Comparison of ENCODE assay signal across 31 mouse cellular contexts in genomic region chr6:122543574-122543973, GRCm38 (mm10). TPM values are rescaled to one million over a fixed set of nuclear protein-coding genes. Genes with fewer than 3 reads are reported as not detected.
DNase-seq lines count a peak whose midpoint lies in the region; ATAC-seq lines count a peak whose summit lies in the region.
"Had no signal": no experiment of that assay in that cellular context is flagged by ENCODE, and none has a peak within 500 bp of the region (broad histone marks: within the 10 kb centered on the region; RNA-seq: fewer than 3 reads in every experiment).

No protein-coding gene starts in this region.

- no peak overlapping the region for H3K4me2 ChIP-seq in midbrain, embryonic 11.5 days
- H3K4me2 ChIP-seq in midbrain, embryonic 15.5 days = no peak overlapping the region
- H3K4me2 ChIP-seq: embryonic facial prominence, embryonic 13.5 days; embryonic facial prominence, embryonic 15.5 days; forebrain, embryonic 12.5 days had no signal

- H3K4me1 ChIP-seq in midbrain, embryonic 11.5 days (ENCODE audit: control insufficient read depth, insufficient read depth, low read length) = no peaks in the 10 kb centered on the region
- H3K4me1 ChIP-seq in midbrain, embryonic 15.5 days = no peaks in the 10 kb centered on the region
- H3K4me1 ChIP-seq: embryonic facial prominence, embryonic 13.5 days; embryonic facial prominence, embryonic 15.5 days; forebrain, embryonic 10.5 days; forebrain, embryonic 12.5 days had no signal

- H3K27me3 ChIP-seq in midbrain, embryonic 11.5 days (ENCODE audit: control insufficient read depth, insufficient read depth, low read length) = no peaks in the 10 kb centered on the region
- no peaks in the 10 kb centered on the region for H3K27me3 ChIP-seq in midbrain, embryonic 15.5 days (replicated peaks)
- H3K27me3 ChIP-seq: CH12.LX; embryonic facial prominence, embryonic 13.5 days; embryonic facial prominence, embryonic 15.5 days; forebrain, embryonic 12.5 days had no signal

- H3K27ac ChIP-seq in midbrain, embryonic 11.5 days (ENCODE audit: low read depth, low read length) = no peak overlapping the region
- no peak overlapping the region for H3K27ac ChIP-seq in midbrain, embryonic 15.5 days
- H3K27ac ChIP-seq: embryonic facial prominence, embryonic 13.5 days; embryonic facial prominence, embryonic 15.5 days; forebrain, embryonic 10.5 days; forebrain, embryonic 12.5 days had no signal

- peak; percentile 39 for DNase-seq in midbrain, embryonic 11.5 days (ENCODE audit: low spot score, missing footprints)
- DNase-seq in spleen, postnatal 10 days (ENCODE audit: low spot score in 2 of 2) = no peak
- no peak for DNase-seq in adrenal gland, adult 2 months
- DNase-seq: adrenal gland, postnatal 10 days; adrenal gland, postnatal 25 days; B cell, adult 2 months; cerebellum, adult 11 months; cerebellum, adult 18-20 months; cerebellum, adult 8-10 months; cerebellum, adult 9-11 months; cerebellum, postnatal 14 days; cerebellum, postnatal 36 days; embryo, embryonic 11 days had no signal

- H3K4me3 ChIP-seq in midbrain, embryonic 11.5 days (ENCODE audit: low read depth, low read length) = no peak overlapping the region
- no peak overlapping the region for H3K4me3 ChIP-seq in midbrain, embryonic 15.5 days
- H3K4me3 ChIP-seq: embryonic facial prominence, embryonic 13.5 days; embryonic facial prominence, embryonic 15.5 days; erythroblast, embryonic 14.5 days; forebrain, embryonic 10.5 days; forebrain, embryonic 12.5 days had no signal

- WGBS in midbrain, embryonic 11.5 days = 85% methylated on average over 5 of the region's 5 CpGs
- 80% methylated on average over 5 of the region's 5 CpGs for WGBS in midbrain, embryonic 15.5 days

- no peak for ATAC-seq in midbrain, embryonic 11.5 days (ENCODE audit: low FRiP score)
- ATAC-seq in midbrain, embryonic 15.5 days (replicated peaks) = no peak
- peak; percentile 26; the same call in 1 of the 2 replicates for ATAC-seq in megakaryocyte progenitor cell, adult 5-6 weeks (replicated peaks; ENCODE audit: poor library complexity)
- ATAC-seq: activated CD4-positive, CD25-positive, alpha-beta regulatory T cell, adult 4 months; CD4-positive, CD25-positive, alpha-beta regulatory T cell, adult 4 months; forebrain, embryonic 14.5 days; forebrain, embryonic 16.5 days; Patski had no signal

- no peak overlapping the region for H3K9ac ChIP-seq in midbrain, embryonic 11.5 days (ENCODE audit: low read length)
- H3K9ac ChIP-seq in midbrain, embryonic 15.5 days = no peak overlapping the region
- H3K9ac ChIP-seq: embryonic facial prominence, embryonic 13.5 days; embryonic facial prominence, embryonic 15.5 days; forebrain, embryonic 12.5 days had no signal

- H3K9me3 ChIP-seq in midbrain, embryonic 11.5 days (ENCODE audit: control insufficient read depth, low read length) = no peaks in the 10 kb centered on the region
- no peaks in the 10 kb centered on the region for H3K9me3 ChIP-seq in midbrain, embryonic 15.5 days
- H3K9me3 ChIP-seq: embryonic facial prominence, embryonic 13.5 days; embryonic facial prominence, embryonic 15.5 days; forebrain, embryonic 10.5 days; forebrain, embryonic 12.5 days; G1E had no signal

- H3K36me3 ChIP-seq in midbrain, embryonic 11.5 days (ENCODE audit: control insufficient read depth, insufficient read depth, low read length) = no peaks in the 10 kb centered on the region
- no peaks in the 10 kb centered on the region for H3K36me3 ChIP-seq in midbrain, embryonic 15.5 days (replicated peaks)
- H3K36me3 ChIP-seq: embryonic facial prominence, embryonic 13.5 days; embryonic facial prominence, embryonic 15.5 days; forebrain, embryonic 10.5 days; forebrain, embryonic 12.5 days; G1E had no signal

RNA-seq across cellular contexts. Expression of gene Aicda, which starts 10.0 kb away (rescaled TPM):
- polyA plus RNA-seq in midbrain, embryonic 11.5 days (2014; fragmentation: Nextera tagmentation; extraction: Ambion mirVana) = not detected in 2 replicates
- polyA plus RNA-seq in midbrain, embryonic 15.5 days (2015; fragmentation: Nextera tagmentation; extraction: Ambion mirVana) = 0.40 and 0.56 TPM in 2 replicates
- not detected in 2 replicates for total RNA-seq in megakaryocyte progenitor cell, adult 5-6 weeks (2015)
- total RNA-seq in megakaryocyte progenitor cell, adult 5-6 weeks (2017) = not detected in 2 replicates
- total RNA-seq in adrenal gland, adult 2 months (2021) = not detected
- polyA plus RNA-seq in adrenal gland, adult 2 months (2012; rRNA removed) = not detected in 2 replicates
- total RNA-seq: adrenal gland, adult 18-20 months; adrenal gland, postnatal 10 days; adrenal gland, postnatal 25 days; adrenal gland, postnatal 4 days; common myeloid progenitor, adult 5-6 weeks; G1E had no signal
- polyA plus RNA-seq: embryonic facial prominence, embryonic 11.5 days; embryonic facial prominence, embryonic 15.5 days; erythroblast, embryonic 14.5 days; forebrain, embryonic 10.5 days; forebrain, embryonic 12.5 days; G1E; Patski had no signal

RNA-seq across cellular contexts. Expression of gene Mfap5, which starts 37.9 kb away (rescaled TPM):
- polyA plus RNA-seq in midbrain, embryonic 11.5 days (2014; fragmentation: Nextera tagmentation; extraction: Ambion mirVana) = 0.75 and 0.77 TPM in 2 replicates
- polyA plus RNA-seq in midbrain, embryonic 15.5 days (2015; fragmentation: Nextera tagmentation; extraction: Ambion mirVana) = 2.3 and 3.7 TPM in 2 replicates
- total RNA-seq in megakaryocyte progenitor cell, adult 5-6 weeks (2015) = not detected in 2 replicates
- not detected in 2 replicates for total RNA-seq in megakaryocyte progenitor cell, adult 5-6 weeks (2017)
- total RNA-seq in adrenal gland, adult 2 months (2021) = 10 to 100 TPM; 15.5 to 22.6 TPM
- polyA plus RNA-seq in adrenal gland, adult 2 months (2012; rRNA removed) = 38.2 and 38.8 TPM in 2 replicates
- total RNA-seq: common myeloid progenitor, adult 5-6 weeks had no signal
- polyA plus RNA-seq: activated CD4-positive, CD25-positive, alpha-beta regulatory T cell, adult 4 months; CD4-positive, CD25-positive, alpha-beta regulatory T cell, adult 4 months; erythroblast, embryonic 14.5 days; G1E; Patski had no signal

RNA-seq across cellular contexts. Expression of gene Rimklb, which starts 45.0 kb away (rescaled TPM):
- 67.4 and 70.1 TPM in 2 replicates for polyA plus RNA-seq in midbrain, embryonic 11.5 days (2014; fragmentation: Nextera tagmentation; extraction: Ambion mirVana)
- 120 and 121 TPM in 2 replicates for polyA plus RNA-seq in midbrain, embryonic 15.5 days (2015; fragmentation: Nextera tagmentation; extraction: Ambion mirVana)
- total RNA-seq in megakaryocyte progenitor cell, adult 5-6 weeks (2015) = not detected in 2 replicates
- not detected in 2 replicates for total RNA-seq in megakaryocyte progenitor cell, adult 5-6 weeks (2017)
- total RNA-seq in adrenal gland, adult 2 months (2021) = not detected
- 0.09 TPM in 1 of 2 replicates, not detected in the other for polyA plus RNA-seq in adrenal gland, adult 2 months (2012; rRNA removed)
- total RNA-seq: CH12.LX; common myeloid progenitor, adult 5-6 weeks had no signal
- polyA plus RNA-seq: erythroblast, embryonic 14.5 days; Patski had no signal

RNA-seq across cellular contexts. Expression of gene Apobec1, which starts 58.7 kb away (rescaled TPM):
- 2.0 and 2.5 TPM in 2 replicates for polyA plus RNA-seq in midbrain, embryonic 11.5 days (2014; fragmentation: Nextera tagmentation; extraction: Ambion mirVana)
- polyA plus RNA-seq in midbrain, embryonic 15.5 days (2015; fragmentation: Nextera tagmentation; extraction: Ambion mirVana) = 1.5 and 2.2 TPM in 2 replicates
- total RNA-seq in megakaryocyte progenitor cell, adult 5-6 weeks (2015) = 23.6 and 23.7 TPM in 2 replicates
- total RNA-seq in megakaryocyte progenitor cell, adult 5-6 weeks (2017) = 15.0 and 16.7 TPM in 2 replicates
- total RNA-seq in adrenal gland, adult 2 months (2021) = 10 to 100 TPM; 11.7 to 13.5 TPM
- polyA plus RNA-seq in adrenal gland, adult 2 months (2012; rRNA removed) = 13.4 and 15.4 TPM in 2 replicates
- polyA plus RNA-seq: erythroblast, embryonic 14.5 days had no signal

Comparison
In these comparisons a context has a peak if more than half of its experiments do, and no peak if none do; other contexts are left out.
1. RNA of gene Rimklb, which starts 45.0 kb away (polyA plus RNA-seq): 120 to 121 TPM in midbrain, embryonic 15.5 days and 67.4 to 70.1 TPM in midbrain, embryonic 11.5 days; 0.09 TPM in adrenal gland, adult 2 months; every median in the first group is over 10 times any median in the second.